Mouse (Mus musculus) liver, adult 2 months (tissue): ENCODE measurements at regions not wholly inside any gene's neighbourhood (a gene's known extent, or its start where the extent isn't known, plus 50 kb on each side); places are given as distances from the start of the nearest gene placed in this dataset.

Experiments used
- DNase-seq: peaks from one replicate; pipeline ENCODE4 v3.0.0-alpha.2; 2011; ENCODE audit warnings: low read depth, low spot score; ENCODE audit errors: extremely low read depth
- H3K27ac ChIP-seq: fragments of 200-500 bp; replicated peaks from 2 replicates; pipeline ENCODE4 v1.5.1; 2012; ENCODE audit warnings: low read depth, mild to moderate bottlenecking, control low read depth, inconsistent platforms, low read length; ENCODE audit not compliant: insufficient read depth
- H3K27me3 ChIP-seq: fragments of 200-500 bp; 2 replicates; pipeline ENCODE4 v1.6.1; 2012; ENCODE audit warnings: mild to moderate bottlenecking, moderate library complexity, low read length, inconsistent platforms; ENCODE audit not compliant: control insufficient read depth, insufficient read depth
- H3K36me3 ChIP-seq: fragments of 200-500 bp; 2 replicates; pipeline ENCODE4 v1.6.1; 2012; ENCODE audit warnings: low read length, inconsistent platforms; ENCODE audit not compliant: control insufficient read depth, insufficient read depth
- H3K4me1 ChIP-seq: fragments of 200-500 bp; 2 replicates; pipeline ENCODE4 v1.6.1; 2011; ENCODE audit warnings: low read length; ENCODE audit not compliant: control insufficient read depth, insufficient read depth
- H3K4me3 ChIP-seq: fragments of 200-500 bp; 2 replicates; pipeline ENCODE4 v1.5.1; 2011; ENCODE audit warnings: low read depth, mild to moderate bottlenecking, control low read depth, low read length, moderate library complexity; ENCODE audit not compliant: insufficient read depth
- H3K79me2 ChIP-seq: fragments of 200-500 bp; 2 replicates; pipeline ENCODE4 v1.6.1; 2012; ENCODE audit warnings: inconsistent platforms, mild to moderate bottlenecking, low read length, moderate library complexity; ENCODE audit not compliant: control insufficient read depth, insufficient read depth
- H3K9ac ChIP-seq: fragments of 200-500 bp; 2 replicates; pipeline ENCODE4 v1.6.1; 2012; ENCODE audit warnings: low read depth, mild to moderate bottlenecking, control low read depth, inconsistent platforms, low read length
- CTCF ChIP-seq: fragments of 200-500 bp; IDR thresholded peaks from 2 replicates; pipeline ENCODE4 v1.5.1; 2011; ENCODE audit warnings: low read depth, low read length, control low read depth
- POLR2A ChIP-seq: fragments of 200-500 bp; IDR thresholded peaks from 2 replicates; pipeline ENCODE4 v1.6.1; 2011; ENCODE audit warnings: low read length, control low read depth; ENCODE audit not compliant: insufficient read depth; ENCODE audit errors: extremely low read depth
- WGBS: fragments of 180-500 bp; shearing (Covaris S2); methylation state at CpG from one replicate; pipeline ENCODE4 v1.1.7; 2018; 5-methylcytosine and 5-hydroxymethylcytosine counted together

DNA sequence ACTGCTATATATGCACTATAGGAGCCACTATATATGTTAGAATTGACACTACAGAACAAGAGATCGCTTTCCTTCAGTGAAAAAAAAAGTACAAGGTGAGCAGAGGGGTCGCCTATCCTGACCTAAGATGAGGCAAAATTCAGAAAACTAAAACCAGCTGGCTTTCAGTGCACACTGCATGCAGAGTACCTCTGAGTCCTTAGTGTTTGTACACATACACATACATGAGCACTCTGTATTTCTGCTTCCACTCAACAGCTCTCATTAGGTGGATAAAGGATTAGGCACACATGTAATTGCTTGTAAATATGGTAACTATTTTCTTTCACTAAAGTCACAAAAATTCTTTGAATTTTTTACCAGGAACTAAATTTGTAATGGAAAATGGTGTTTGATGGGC, 251.5 kb upstream of the 1700008P02Rik start:
- Histone ChIP-seq H3K79me2 (no peaks in the 10 kb centered on the region), H3K4me1 (no peaks in the 10 kb centered on the region), H3K4me3 (no peak overlapping the region), H3K27me3 (no peaks in the 10 kb centered on the region), H3K27ac (no peak overlapping the region), H3K9ac (no peak overlapping the region), H3K36me3 (no peaks in the 10 kb centered on the region)
- 48% methylated on average over 2 of the region's 2 CpGs for WGBS
- no peak for DNase-seq
- TF ChIP-seq POLR2A (no peak), CTCF (no peak)

DNA sequence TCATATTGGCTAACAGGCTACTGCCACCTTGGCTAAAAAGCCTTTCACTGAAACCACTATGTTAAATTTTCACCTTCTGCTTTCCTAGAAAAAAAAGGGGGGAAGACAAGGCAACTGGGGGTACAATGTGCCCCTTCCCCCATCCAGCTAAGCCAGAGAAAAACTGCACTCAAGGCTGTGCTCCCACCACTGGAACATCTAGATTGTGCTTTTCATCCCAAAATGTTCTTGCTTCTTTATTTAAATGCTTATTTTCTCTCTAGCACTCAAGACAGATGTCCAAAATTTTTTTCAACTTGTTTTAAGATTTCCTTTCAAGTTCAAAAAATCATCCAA, 245.9 kb upstream of the 1700008P02Rik start:
- TF ChIP-seq CTCF (no peak), POLR2A (no peak)
- H3K9ac ChIP-seq: no peak overlapping the region
- H3K4me3 ChIP-seq: no peak overlapping the region
- no peaks in the 10 kb centered on the region for H3K4me1 ChIP-seq
- H3K27me3 ChIP-seq: no peaks in the 10 kb centered on the region
- H3K27ac ChIP-seq: no peak overlapping the region
- no peaks in the 10 kb centered on the region for H3K79me2 ChIP-seq
- H3K36me3 ChIP-seq: no peaks in the 10 kb centered on the region
- DNase-seq: no peak

DNA sequence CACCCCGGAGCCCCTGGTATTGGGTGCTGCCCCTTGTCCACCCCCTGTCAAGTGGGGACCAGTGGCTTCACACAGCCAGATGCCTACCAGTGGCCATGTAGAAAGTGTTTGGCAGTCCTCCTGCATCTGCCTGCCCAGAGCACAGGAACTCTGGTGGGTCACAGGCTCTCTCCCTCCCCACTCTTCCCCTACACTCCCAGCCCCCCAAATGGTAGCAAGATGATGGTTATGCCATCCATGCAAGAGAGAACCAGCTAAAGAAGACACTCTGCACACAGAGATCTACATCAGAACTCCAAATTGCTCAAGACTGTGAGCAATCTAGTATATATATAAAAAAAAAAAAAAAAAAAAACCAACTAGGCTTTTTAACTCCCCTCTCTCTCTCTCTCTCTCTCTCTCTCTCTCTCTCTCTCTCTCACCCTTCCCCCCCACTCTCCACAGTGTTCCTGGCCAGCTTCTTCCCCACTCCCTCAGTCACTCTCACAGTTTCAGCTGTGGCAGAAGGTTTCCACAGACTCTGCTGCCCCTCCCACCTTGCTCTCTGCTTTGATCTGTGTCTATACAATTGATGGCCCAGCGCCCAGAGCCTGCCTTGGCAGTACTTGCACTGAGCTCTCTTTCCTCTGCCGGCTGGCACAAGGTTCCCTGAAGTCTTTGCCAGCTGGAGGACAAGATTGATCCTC, 245.4 kb upstream of the 1700008P02Rik start:
- Histone ChIP-seq H3K27ac (no peak overlapping the region), H3K79me2 (no peaks in the 10 kb centered on the region), H3K36me3 (no peaks in the 10 kb centered on the region), H3K4me1 (no peaks in the 10 kb centered on the region), H3K4me3 (no peak overlapping the region), H3K9ac (no peak overlapping the region), H3K27me3 (no peaks in the 10 kb centered on the region)
- 59% methylated on average over 3 of the region's 3 CpGs for WGBS
- TF ChIP-seq CTCF (no peak), POLR2A (no peak)
- DNase-seq: no peak

DNA sequence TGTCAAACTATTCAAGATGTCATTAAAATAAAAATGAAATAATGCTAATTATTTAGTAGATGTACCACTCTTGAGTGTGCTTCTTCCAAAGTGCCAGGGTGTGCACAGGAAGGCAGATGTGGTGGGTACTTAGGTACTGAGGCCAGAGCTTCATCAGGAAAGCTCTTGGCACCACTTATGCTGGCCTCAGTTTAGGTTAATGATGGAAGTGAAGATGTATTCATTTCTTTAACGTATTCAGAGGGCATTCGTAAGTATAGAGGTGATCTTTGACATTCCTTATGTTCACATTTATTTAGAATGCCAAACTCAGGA, 239.6 kb upstream of the 1700008P02Rik start:
- TF ChIP-seq POLR2A (no peak), CTCF (no peak)
- no peak overlapping the region for H3K4me3 ChIP-seq
- H3K9ac ChIP-seq: no peak overlapping the region
- no peak overlapping the region for H3K27ac ChIP-seq
- H3K79me2 ChIP-seq: no peaks in the 10 kb centered on the region
- no peaks in the 10 kb centered on the region for H3K36me3 ChIP-seq
- no peaks in the 10 kb centered on the region for H3K4me1 ChIP-seq
- no peak for DNase-seq
- no peaks in the 10 kb centered on the region for H3K27me3 ChIP-seq
- 66% methylated on average over 2 of the region's 2 CpGs for WGBS

DNA sequence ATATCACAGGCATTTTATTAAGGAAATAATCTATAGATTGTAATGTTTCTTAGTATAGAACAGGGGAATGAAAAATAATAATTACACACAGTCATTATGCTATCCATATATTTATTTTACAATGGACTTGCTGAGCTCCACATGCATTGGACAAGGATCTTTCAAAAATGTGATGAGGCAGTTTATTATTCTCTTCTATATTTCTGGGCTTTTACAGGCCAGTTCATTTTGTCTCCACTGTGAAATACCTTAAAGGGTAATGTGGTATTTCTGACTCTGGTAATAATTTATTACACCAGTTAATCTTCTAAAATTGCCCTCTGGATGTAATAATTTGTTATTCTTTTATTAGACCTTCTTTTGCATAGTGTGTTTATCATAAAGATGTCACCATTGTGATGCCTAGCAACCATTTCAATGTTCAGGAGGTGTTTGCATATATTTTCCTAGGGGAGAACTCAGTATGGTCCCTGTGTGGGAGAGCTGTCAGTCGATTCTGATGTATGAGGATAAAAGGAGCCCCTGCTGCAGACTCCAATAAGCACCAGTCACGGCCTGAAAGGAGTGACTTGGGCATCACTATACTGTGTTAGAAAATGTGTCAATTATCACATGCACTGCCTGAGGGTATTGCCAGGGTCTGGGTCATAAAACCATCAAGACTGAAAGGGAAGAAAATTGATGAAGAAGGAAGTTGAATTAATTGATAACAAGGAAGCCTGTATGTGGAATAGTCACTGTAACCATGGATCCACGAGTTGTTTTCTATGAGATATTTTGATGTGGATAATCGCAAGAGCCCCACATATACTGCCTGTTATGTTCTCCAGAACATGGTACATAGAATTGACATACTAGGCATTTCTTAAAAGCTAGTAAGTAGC, 239.0 kb upstream of the 1700008P02Rik start:
- H3K4me1 ChIP-seq: no peaks in the 10 kb centered on the region
- no peak for DNase-seq
- H3K4me3 ChIP-seq: no peak overlapping the region
- no peak overlapping the region for H3K9ac ChIP-seq
- H3K79me2 ChIP-seq: no peaks in the 10 kb centered on the region
- H3K36me3 ChIP-seq: no peaks in the 10 kb centered on the region
- TF ChIP-seq CTCF (no peak), POLR2A (no peak)
- no peaks in the 10 kb centered on the region for H3K27me3 ChIP-seq
- H3K27ac ChIP-seq: no peak overlapping the region
- WGBS: 55% methylated on average over 4 of the region's 4 CpGs

DNA sequence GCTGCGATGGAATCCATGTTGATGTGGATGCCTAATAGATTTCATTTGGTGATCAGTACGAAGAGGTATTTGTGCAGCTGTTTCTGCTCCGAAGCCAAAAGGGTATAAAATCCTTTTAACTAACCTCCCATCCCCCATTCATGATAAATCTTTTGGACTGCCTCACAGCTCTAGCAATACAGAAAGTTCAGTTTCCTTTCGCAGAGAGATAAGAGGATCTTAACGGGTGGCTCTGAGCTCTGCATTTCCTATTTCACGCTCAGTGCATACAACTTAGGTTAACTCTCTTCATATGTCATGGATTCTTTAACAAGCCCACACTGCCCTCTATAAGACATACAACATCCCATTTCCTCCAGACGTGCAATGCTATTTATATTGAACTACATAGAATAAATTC, 199.1 kb upstream of the 1700008P02Rik start:
- Histone ChIP-seq H3K27me3 (no peaks in the 10 kb centered on the region), H3K9ac (no peak overlapping the region), H3K36me3 (no peaks in the 10 kb centered on the region), H3K79me2 (no peaks in the 10 kb centered on the region), H3K4me1 (no peaks in the 10 kb centered on the region), H3K27ac (no peak overlapping the region), H3K4me3 (no peak overlapping the region)
- 76% methylated on average over 7 of the region's 7 CpGs for WGBS
- TF ChIP-seq POLR2A (no peak), CTCF (no peak)
- no peak for DNase-seq
